Mouse (Mus musculus) lung, adult 2 months (tissue): Measurements from ENCODE around the gene Znrf4.

ENCODE experiments used
- CTCF ChIP-seq: fragments of 200-500 bp; IDR thresholded peaks from 2 replicates; pipeline ENCODE4 v1.5.1; 2011; ENCODE audit warnings: mild to moderate bottlenecking, low read length, control low read depth; ENCODE audit not compliant: insufficient read depth
- POLR2A ChIP-seq: fragments of 200-500 bp; IDR thresholded peaks from 2 replicates; pipeline ENCODE4 v1.6.1; 2011; ENCODE audit warnings: low read depth, mild to moderate bottlenecking, control low read depth, low read length, borderline replicate concordance; ENCODE audit errors: extremely low read depth

DNA sequence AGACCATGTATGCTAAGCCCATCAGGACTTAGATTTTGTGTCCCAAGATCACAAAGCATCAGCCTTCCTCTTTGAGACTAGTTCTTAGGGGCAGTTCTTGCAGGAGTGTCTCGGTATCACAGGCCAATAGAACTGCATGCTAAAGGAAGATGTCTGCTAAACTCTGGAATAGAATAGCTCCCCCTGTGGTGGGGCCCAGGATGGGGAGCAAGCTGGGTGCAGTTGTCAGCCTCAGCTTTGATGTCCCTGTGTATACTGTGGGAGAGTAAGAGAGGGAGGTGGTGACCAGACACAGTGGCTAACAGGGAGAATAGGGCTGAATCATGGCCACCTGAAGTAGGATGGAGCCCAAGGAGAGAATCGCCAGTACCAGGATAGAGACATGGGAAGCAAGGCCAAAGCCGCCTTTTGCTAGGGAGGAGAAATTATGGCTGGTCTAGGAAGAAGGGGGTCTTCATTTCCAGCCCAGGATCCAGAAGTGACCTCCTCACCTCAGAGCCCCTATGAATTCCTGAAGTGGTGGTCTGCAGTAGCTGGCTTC lies 31.5 kb upstream of the Znrf4 start:
- TF ChIP-seq CTCF (no peak), POLR2A (no peak)
